Mouse (Mus musculus) midbrain, postnatal 0 days (tissue): Measurements from ENCODE around the gene Gnb2. TPM values are rescaled to one million over a fixed set of nuclear protein-coding genes. Genes with fewer than 3 reads are reported as not detected.

ENCODE experiments used
- ATAC-seq: fragments of 200-750 bp; cut with Nextera tagmentation; 2 replicates; pipeline ENCODE4 v1.8.0; 2017; ENCODE audit warnings: moderate number of reproducible peaks, mild to moderate bottlenecking, moderate TSS enrichment, moderate library complexity; ENCODE audit not compliant: low FRiP score
- DNase-seq: peaks from one replicate; pipeline ENCODE4 v3.0.0-alpha.2; 2015; ENCODE audit warnings: low spot score
- H3K27ac ChIP-seq: fragments of 300-500 bp; sonication (generic); 2 replicates; pipeline ENCODE4 v1.5.1; 2014; ENCODE audit warnings: low read depth, mild to moderate bottlenecking, low read length, mixed read lengths
- H3K27me3 ChIP-seq: fragments of 300-500 bp; sonication (generic); 2 replicates; pipeline ENCODE4 v1.6.1; 2014; ENCODE audit warnings: low read length, control low read depth, mixed read lengths; ENCODE audit not compliant: insufficient read depth
- H3K36me3 ChIP-seq: fragments of 300-500 bp; sonication (generic); 2 replicates; pipeline ENCODE4 v1.6.1; 2014; ENCODE audit warnings: low read length, control low read depth, mixed read lengths; ENCODE audit not compliant: insufficient read depth
- H3K4me1 ChIP-seq: fragments of 300-500 bp; sonication (generic); 2 replicates; pipeline ENCODE4 v1.6.1; 2014; ENCODE audit warnings: mild to moderate bottlenecking, control low read depth, antibody characterized with exemption, low read length, mixed read lengths; ENCODE audit not compliant: insufficient read depth
- H3K4me2 ChIP-seq: fragments of 300-500 bp; sonication (generic); 2 replicates; pipeline ENCODE4 v1.6.1; 2014; ENCODE audit warnings: low read depth, mild to moderate bottlenecking, low read length, mixed read lengths; ENCODE audit not compliant: poor library complexity, severe bottlenecking
- H3K4me3 ChIP-seq: fragments of 300-500 bp; sonication (generic); 2 replicates; pipeline ENCODE4 v1.5.1; 2014; ENCODE audit warnings: low read depth, mild to moderate bottlenecking, low read length, moderate library complexity
- H3K9ac ChIP-seq: fragments of 300-500 bp; sonication (generic); replicated peaks from 2 replicates; pipeline ENCODE4 v1.6.1; 2014; ENCODE audit warnings: mild to moderate bottlenecking, low read length, moderate library complexity, mixed read lengths; ENCODE audit not compliant: poor library complexity, severe bottlenecking
- H3K9me3 ChIP-seq: fragments of 300-500 bp; sonication (generic); 2 replicates; pipeline ENCODE4 v1.6.1; 2016; ENCODE audit warnings: low read length, control low read depth
- CTCF ChIP-seq: IDR thresholded peaks from 2 replicates; pipeline ENCODE4 v1.5.1; 2016; ENCODE audit warnings: antibody characterized with exemption, mild to moderate bottlenecking
- WGBS: fragments of 180-500 bp; shearing (Covaris S2); extraction: QIAGEN DNeasy Blood & Tissue Kit; methylation state at CpG from one replicate; pipeline ENCODE4 v1.1.7; 2014; 5-methylcytosine and 5-hydroxymethylcytosine counted together
- polyA plus RNA-seq: library from polyadenylated mRNA; unstranded; fragments of >200 nt; fragmentation: Nextera tagmentation; extraction: Ambion mirVana; gene quantifications from 2 replicates; pipeline ENCODE4 v1.2.1, GENCODE M21; 2015
- total RNA-seq: library from RNA; depleted of rRNA; stranded (reverse); fragments of >200 nt; gene quantifications from 2 replicates; pipeline ENCODE4 v1.2.3, GENCODE M21; 2014

Gnb2 gene
- total and polyA plus RNA-seq, 2 experiments from 2014 or later = 590 to 1,456 TPM

DNA sequence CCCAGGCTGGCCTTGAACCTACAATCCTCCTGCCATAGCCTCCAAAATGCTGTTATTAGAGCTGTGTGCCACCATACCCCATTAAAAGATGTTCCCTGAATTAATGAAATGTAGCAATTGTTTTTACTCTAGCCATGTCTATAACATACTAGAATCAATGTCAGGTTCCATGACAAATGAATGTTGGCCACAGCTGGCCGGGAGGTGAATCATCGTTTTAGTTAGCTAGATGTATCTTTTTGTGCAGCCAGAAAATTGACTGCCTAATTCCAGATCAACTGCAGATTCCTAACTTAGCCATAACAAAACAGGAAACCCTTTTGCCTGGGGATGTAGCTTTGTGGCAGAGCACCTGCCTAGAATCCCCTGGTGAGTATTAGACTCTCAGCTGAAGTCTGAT is 16.5 kb upstream of the Gnb2 start:
- DNase-seq (no peak), ATAC-seq (no peak)
- Histone ChIP-seq H3K36me3 (no peaks in the 10 kb centered on the region), H3K9ac (no peak overlapping the region), H3K4me1 (peaks cover 10% of the 10 kb centered on the region), H3K27me3 (no peaks in the 10 kb centered on the region), H3K27ac (no peak overlapping the region), H3K4me3 (no peak overlapping the region), H3K9me3 (no peaks in the 10 kb centered on the region), H3K4me2 (no peak overlapping the region)
- no peak for TF ChIP-seq CTCF
- 88% methylated on average over 2 of the region's 2 CpGs for WGBS

- H3K27ac ChIP-seq = no peak overlapping the region
- no peak overlapping the region for H3K9ac ChIP-seq
- DNase-seq = no peak
- no peak overlapping the region for H3K4me3 ChIP-seq
- 79% methylated on average over 4 of the region's 4 CpGs for WGBS
- no peak for ATAC-seq
- H3K27me3 ChIP-seq = no peaks in the 10 kb centered on the region
- no peaks in the 10 kb centered on the region for H3K36me3 ChIP-seq
- no peaks in the 10 kb centered on the region for H3K9me3 ChIP-seq
- no peak for TF ChIP-seq CTCF
- no peak overlapping the region for H3K4me2 ChIP-seq
- H3K4me1 ChIP-seq = no peaks in the 10 kb centered on the region
Observed at GRCm38 (mm10) chr5:137545596-137545995, 12.3 kb upstream of the Gnb2 start.

- Histone ChIP-seq H3K27me3 (no peaks in the 10 kb centered on the region), H3K4me1 (no peaks in the 10 kb centered on the region), H3K9ac (no peak overlapping the region), H3K27ac (no peak overlapping the region), H3K9me3 (no peaks in the 10 kb centered on the region), H3K4me3 (no peak overlapping the region), H3K36me3 (no peaks in the 10 kb centered on the region), H3K4me2 (no peak overlapping the region)
- DNase-seq (no peak), ATAC-seq (no peak)
- no peak for TF ChIP-seq CTCF
- WGBS = 70% methylated on average over 6 of the region's 6 CpGs
Observed at GRCm38 (mm10) chr5:137544926-137545325, 11.6 kb upstream of the Gnb2 start.

- Histone ChIP-seq H3K27ac (no peak overlapping the region), H3K4me1 (no peaks in the 10 kb centered on the region), H3K27me3 (no peaks in the 10 kb centered on the region), H3K36me3 (no peaks in the 10 kb centered on the region), H3K4me3 (no peak overlapping the region), H3K9ac (no peak overlapping the region), H3K9me3 (no peaks in the 10 kb centered on the region), H3K4me2 (no peak overlapping the region)
- no peak for ATAC-seq
- peak; percentile 77 for DNase-seq
- WGBS = 59% methylated on average over 5 of the region's 5 CpGs
- TF ChIP-seq CTCF = no peak
Observed at GRCm38 (mm10) chr5:137541768-137542540, 8.6 kb upstream of the Gnb2 start.

- DNase-seq (no peak), ATAC-seq (no peak)
- Histone ChIP-seq H3K27ac (no peak overlapping the region), H3K27me3 (no peaks in the 10 kb centered on the region), H3K4me2 (no peak overlapping the region), H3K4me3 (no peak overlapping the region), H3K9me3 (no peaks in the 10 kb centered on the region), H3K9ac (no peak overlapping the region), H3K36me3 (no peaks in the 10 kb centered on the region), H3K4me1 (no peaks in the 10 kb centered on the region)
- no peak for TF ChIP-seq CTCF
- WGBS = 81% methylated on average over 6 of the region's 6 CpGs
Observed at GRCm38 (mm10) chr5:137540991-137541390, 7.7 kb upstream of the Gnb2 start.

GRCm38 (mm10) chr5:137539291-137539801 is 6.0 kb upstream of the Gnb2 start:
- no peak overlapping the region for H3K9ac ChIP-seq
- TF ChIP-seq CTCF = no peak
- no peak overlapping the region for H3K4me3 ChIP-seq
- H3K9me3 ChIP-seq = no peaks in the 10 kb centered on the region
- 46% methylated on average over 7 of the region's 7 CpGs for WGBS
- no peak overlapping the region for H3K27ac ChIP-seq
- H3K27me3 ChIP-seq = no peaks in the 10 kb centered on the region
- ATAC-seq (0 out of 2 replicates have a peak, but pooled peaks have one; percentile 52), DNase-seq (peak; percentile 84)
- no peak overlapping the region for H3K4me2 ChIP-seq
- no peaks in the 10 kb centered on the region for H3K36me3 ChIP-seq
- H3K4me1 ChIP-seq = no peaks in the 10 kb centered on the region
